Mouse (Mus musculus) small intestine, adult 2 months (tissue): Measurements from ENCODE around the gene Plin5. TPM values are rescaled to one million over a fixed set of nuclear protein-coding genes. Genes with fewer than 3 reads are reported as not detected.

Experiments
- H3K27ac ChIP-seq: fragments of 200-500 bp; 2 replicates; pipeline ENCODE4 v1.5.1; 2012; ENCODE audit warnings: low read depth, low read length, control low read depth, inconsistent platforms; ENCODE audit not compliant: insufficient read depth
- H3K27me3 ChIP-seq: fragments of 200-500 bp; 2 replicates; pipeline ENCODE4 v1.6.1; 2012; ENCODE audit warnings: mild to moderate bottlenecking, moderate library complexity, low read length, inconsistent platforms; ENCODE audit not compliant: control insufficient read depth, insufficient read depth
- H3K36me3 ChIP-seq: fragments of 200-500 bp; 2 replicates; pipeline ENCODE4 v1.6.1; 2012; ENCODE audit warnings: mild to moderate bottlenecking, low read length, control low read depth, inconsistent platforms; ENCODE audit not compliant: control insufficient read depth, insufficient read depth
- H3K4me1 ChIP-seq: fragments of 200-500 bp; 2 replicates; pipeline ENCODE4 v1.6.1; 2012; ENCODE audit warnings: low read length, inconsistent platforms, mixed read lengths; ENCODE audit not compliant: control insufficient read depth, insufficient read depth, insufficient read length
- H3K4me3 ChIP-seq: fragments of 200-500 bp; 2 replicates; pipeline ENCODE4 v1.5.1; 2012; ENCODE audit warnings: low read depth, mild to moderate bottlenecking, control low read depth, inconsistent platforms, low read length, moderate library complexity
- CTCF ChIP-seq: fragments of 200-500 bp; IDR thresholded peaks from 2 replicates; pipeline ENCODE4 v1.5.1; 2012; ENCODE audit warnings: low read depth, mild to moderate bottlenecking, control low read depth, inconsistent platforms, low read length, moderate library complexity, mixed read lengths; ENCODE audit not compliant: insufficient replicate concordance, insufficient read length; ENCODE audit errors: extremely low read depth
- POLR2A ChIP-seq: fragments of 200-500 bp; IDR thresholded peaks from 2 replicates; pipeline ENCODE4 v1.6.1; 2012; ENCODE audit warnings: low read depth, mild to moderate bottlenecking, control low read depth, inconsistent platforms, low read length, moderate library complexity
- WGBS: fragments of 180-500 bp; shearing (Covaris S2); methylation state at CpG from one replicate; pipeline ENCODE4 v1.1.7; 2018; 5-methylcytosine and 5-hydroxymethylcytosine counted together
- polyA plus RNA-seq: library from polyadenylated mRNA; depleted of rRNA; stranded (reverse); fragments of >200 nt; gene quantifications from 2 replicates; pipeline ENCODE4 v1.2.3, GENCODE M21; 2012

Gene Plin5
- polyA plus RNA-seq, 1 experiment, result 0.05 TPM

- TF ChIP-seq POLR2A (no peak), CTCF (no peak)
- no peaks in the 10 kb centered on the region for H3K4me1 ChIP-seq
- no peaks in the 10 kb centered on the region for H3K27me3 ChIP-seq
- H3K36me3 ChIP-seq, result peaks cover 27% of the 10 kb centered on the region
- no peak overlapping the region for H3K4me3 ChIP-seq
- 93% methylated on average over 8 of the region's 8 CpGs for WGBS
- no peak overlapping the region for H3K27ac ChIP-seq
These were observed 13.7 kb downstream of the Plin5 start for GRCm38 (mm10) chr17:56103465-56104285.

- Histone ChIP-seq H3K27ac (no peak overlapping the region), H3K4me1 (no peaks in the 10 kb centered on the region), H3K27me3 (no peaks in the 10 kb centered on the region), H3K36me3 (peaks cover 31% of the 10 kb centered on the region), H3K4me3 (no peak overlapping the region)
- TF ChIP-seq POLR2A, result no peak
- no peak for TF ChIP-seq CTCF
- WGBS, result 93% methylated on average over 9 of the region's 9 CpGs
These were observed 14.5 kb downstream of the Plin5 start for GRCm38 (mm10) chr17:56102927-56103326.

- no peaks in the 10 kb centered on the region for H3K4me1 ChIP-seq
- TF ChIP-seq POLR2A, result no peak
- TF ChIP-seq CTCF, result no peak
- WGBS, result 93% methylated on average over 5 of the region's 5 CpGs
- no peak overlapping the region for H3K27ac ChIP-seq
- no peaks in the 10 kb centered on the region for H3K27me3 ChIP-seq
- H3K36me3 ChIP-seq, result peaks cover 35% of the 10 kb centered on the region
- no peak overlapping the region for H3K4me3 ChIP-seq
These were observed 15.2 kb downstream of the Plin5 start for GRCm38 (mm10) chr17:56102158-56102557.

DNA sequence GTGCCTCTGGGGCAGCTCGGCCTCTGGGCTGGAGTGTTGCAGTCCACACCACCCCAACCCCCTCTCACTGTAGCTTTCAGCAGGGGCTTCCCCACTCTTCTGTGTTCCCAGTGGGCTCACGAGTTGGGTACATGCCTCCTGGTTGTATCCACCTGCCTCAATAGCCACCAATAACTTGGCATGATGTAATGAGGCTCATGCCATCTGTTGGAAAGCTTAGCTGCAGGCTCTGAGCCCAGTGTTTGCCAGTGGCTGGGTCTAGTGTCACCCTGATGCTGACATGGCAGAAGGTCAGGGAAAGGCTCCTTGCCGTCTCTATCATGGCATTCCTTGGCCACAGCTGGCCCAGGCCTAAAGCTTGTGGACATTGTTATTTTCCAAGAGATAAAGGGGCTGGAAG, 16.6 kb downstream of the Plin5 start:
- H3K4me3 ChIP-seq, result no peak overlapping the region
- 87% methylated on average over 3 of the region's 3 CpGs for WGBS
- H3K36me3 ChIP-seq, result peaks cover 43% of the 10 kb centered on the region
- H3K27me3 ChIP-seq, result no peaks in the 10 kb centered on the region
- H3K27ac ChIP-seq, result no peak overlapping the region
- no peaks in the 10 kb centered on the region for H3K4me1 ChIP-seq
- TF ChIP-seq POLR2A (no peak), CTCF (no peak)

DNA sequence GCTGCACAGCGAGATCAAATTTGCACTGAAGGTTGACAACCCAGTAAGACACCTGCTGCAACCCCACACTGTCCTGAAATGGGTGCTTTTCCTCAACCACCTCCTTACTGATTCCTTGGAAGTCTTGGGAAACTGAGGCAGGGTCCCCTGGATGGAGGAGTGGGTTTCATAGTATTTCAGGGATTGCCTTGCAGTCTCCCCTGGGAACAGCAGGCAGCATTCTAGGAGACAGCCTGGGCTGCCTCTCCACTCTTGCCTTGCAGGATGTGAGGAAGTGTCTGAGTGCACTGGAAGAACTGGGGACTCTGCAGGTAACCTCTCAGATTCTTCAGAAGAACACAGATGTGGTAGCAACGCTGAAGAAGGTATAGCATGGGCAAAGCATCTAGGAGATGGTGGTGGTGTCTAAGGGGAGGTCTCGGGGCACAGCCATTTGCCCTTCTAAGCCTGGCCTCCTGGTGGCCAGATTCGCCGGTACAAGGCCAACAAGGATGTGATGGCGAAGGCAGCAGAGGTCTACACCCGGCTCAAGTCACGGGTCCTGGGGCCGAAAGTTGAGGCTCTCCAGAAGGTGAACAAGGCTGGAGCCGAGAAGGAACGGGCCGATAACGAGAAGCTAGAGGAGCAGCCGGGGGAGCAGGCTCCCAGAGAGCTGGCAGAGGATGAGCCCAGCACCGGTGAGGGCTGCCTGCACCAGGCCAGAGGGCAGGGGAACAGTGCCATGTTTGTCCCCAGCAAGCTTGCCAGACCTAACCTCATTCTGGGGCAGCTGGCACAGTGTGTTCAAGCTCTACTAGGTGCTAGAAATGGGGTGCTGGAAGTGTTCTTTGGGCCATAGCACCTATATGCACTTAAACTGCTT, 18.5 kb downstream of the Plin5 start:
- TF ChIP-seq POLR2A (no peak), CTCF (no peak)
- WGBS, result 90% methylated on average over 15 of the region's 15 CpGs
- Histone ChIP-seq H3K4me3 (no peak overlapping the region), H3K4me1 (no peaks in the 10 kb centered on the region), H3K27ac (no peak overlapping the region), H3K36me3 (peaks cover 46% of the 10 kb centered on the region), H3K27me3 (no peaks in the 10 kb centered on the region)

- Histone ChIP-seq H3K27me3 (no peaks in the 10 kb centered on the region), H3K36me3 (peaks cover 46% of the 10 kb centered on the region), H3K4me1 (no peaks in the 10 kb centered on the region), H3K4me3 (no peak overlapping the region), H3K27ac (no peak overlapping the region)
- TF ChIP-seq POLR2A, result no peak
- TF ChIP-seq CTCF, result no peak
- WGBS, result 90% methylated on average over 8 of the region's 8 CpGs
These were observed 19.2 kb downstream of the Plin5 start for GRCm38 (mm10) chr17:56098180-56098579.

- 89% methylated on average over 12 of the region's 12 CpGs for WGBS
- TF ChIP-seq POLR2A, result no peak
- no peak for TF ChIP-seq CTCF
- no peaks in the 10 kb centered on the region for H3K27me3 ChIP-seq
- no peak overlapping the region for H3K27ac ChIP-seq
- H3K36me3 ChIP-seq, result peaks cover 38% of the 10 kb centered on the region
- no peak overlapping the region for H3K4me3 ChIP-seq
- no peaks in the 10 kb centered on the region for H3K4me1 ChIP-seq
These were observed 20.5 kb downstream of the Plin5 start for GRCm38 (mm10) chr17:56096883-56097282.
